Mouse (Mus musculus) MEL (cell line): Measurements from ENCODE around the gene Zfp358. TPM values are rescaled to one million over a fixed set of nuclear protein-coding genes. Genes with fewer than 3 reads are reported as not detected.
A peak's percentile ranks its signal among the peaks of the same experiment; 100 is the strongest.

Experiments
- DNase-seq: peaks from one replicate; pipeline ENCODE4 v3.0.0; 2011; ENCODE audit warnings: low read depth, low spot score
- H3K27ac ChIP-seq: 2 replicates; pipeline ENCODE4 v1.5.1; 2012; ENCODE audit warnings: low read depth, mild to moderate bottlenecking, control low read depth, low read length, moderate library complexity; ENCODE audit not compliant: control insufficient read depth
- H3K27me3 ChIP-seq, 2 experiments: fragments of 150-350 bp in 1 of 2; sonication (generic) in 1 of 2; 2 replicates each; pipeline ENCODE4 v1.6.1; 2012; ENCODE audit warnings: low read length in 2 of 2, mild to moderate bottlenecking in 2 of 2, improper control_type of control experiment in 1 of 2, moderate library complexity in 1 of 2; ENCODE audit not compliant: insufficient read depth in 2 of 2, control insufficient read depth in 1 of 2
- H3K36me3 ChIP-seq, 2 experiments: 2 replicates each; pipeline ENCODE4 v1.6.1; 2012 to 2014; ENCODE audit warnings: low read length in 2 of 2, improper control_type of control experiment in 1 of 2, inconsistent platforms in 1 of 2, mild to moderate bottlenecking in 1 of 2; ENCODE audit not compliant: insufficient read depth in 2 of 2, control insufficient read depth in 1 of 2
- H3K4me1 ChIP-seq, 2 experiments: fragments of 150-350 bp in 1 of 2; sonication (generic) in 1 of 2; 2 replicates each; pipeline ENCODE4 v1.6.1; 2012; ENCODE audit warnings: low read length in 2 of 2, improper control_type of control experiment in 1 of 2, mild to moderate bottlenecking in 1 of 2; ENCODE audit not compliant: insufficient read depth in 2 of 2, control insufficient read depth in 1 of 2
- H3K4me3 ChIP-seq, 2 experiments: fragments of 150-350 bp in 1 of 2; sonication (generic) in 1 of 2; 2 replicates each; pipeline ENCODE4 v1.5.1; 2012; ENCODE audit warnings: low read depth in 2 of 2, low read length in 2 of 2, mild to moderate bottlenecking in 2 of 2, moderate library complexity in 2 of 2, control low read depth in 1 of 2, improper control_type of control experiment in 1 of 2; ENCODE audit not compliant: control insufficient read depth in 1 of 2, insufficient read depth in 1 of 2
- H3K79me2 ChIP-seq: 2 replicates; pipeline ENCODE4 v1.6.1; 2012; ENCODE audit warnings: mild to moderate bottlenecking, low read length, moderate library complexity; ENCODE audit not compliant: control insufficient read depth, poor library complexity, insufficient read depth
- H3K9ac ChIP-seq: 2 replicates; pipeline ENCODE4 v1.6.1; 2012; ENCODE audit warnings: low read depth, mild to moderate bottlenecking, control low read depth, low read length, moderate library complexity; ENCODE audit not compliant: control insufficient read depth, poor library complexity, severe bottlenecking
- H3K9me3 ChIP-seq: fragments of 150-350 bp; sonication (generic); replicated peaks from 2 replicates; pipeline ENCODE4 v1.6.1; 2012; ENCODE audit warnings: mild to moderate bottlenecking, low read length, improper control_type of control experiment, moderate library complexity; ENCODE audit not compliant: insufficient read depth
- BHLHE40 ChIP-seq: IDR thresholded peaks from 2 replicates; pipeline ENCODE4 v1.6.1; 2012; ENCODE audit warnings: low read depth, mild to moderate bottlenecking, inconsistent platforms, low read length, improper control_type of control experiment, borderline replicate concordance
- EP300 ChIP-seq, 2 experiments: IDR thresholded peaks; 2 replicates each; pipeline ENCODE4 v1.6.1; 2011; ENCODE audit warnings: improper control_type of control experiment in 2 of 2, low read length in 2 of 2, low read depth in 1 of 2, mild to moderate bottlenecking in 1 of 2
- GATA1 ChIP-seq: IDR thresholded peaks from 2 replicates; pipeline ENCODE4 v1.6.1; 2011; ENCODE audit warnings: low read depth, low read length, improper control_type of control experiment
- MAFK ChIP-seq: IDR thresholded peaks from 2 replicates; pipeline ENCODE4 v1.6.1; 2011; ENCODE audit warnings: low read depth, mild to moderate bottlenecking, low read length, improper control_type of control experiment, borderline replicate concordance
- MEF2A ChIP-seq: IDR thresholded peaks from 2 replicates; pipeline ENCODE4 v1.6.1; 2014; ENCODE audit warnings: low read depth, mild to moderate bottlenecking, inconsistent platforms, low read length, improper control_type of control experiment; ENCODE audit not compliant: poor library complexity, insufficient replicate concordance, severe bottlenecking; ENCODE audit errors: extremely low read depth
- MXI1 ChIP-seq: IDR thresholded peaks from 2 replicates; pipeline ENCODE4 v1.6.1; 2011; ENCODE audit warnings: mild to moderate bottlenecking, low read depth, low read length, improper control_type of control experiment
- MYB ChIP-seq: IDR thresholded peaks from 2 replicates; pipeline ENCODE4 v1.6.1; 2011; ENCODE audit warnings: mild to moderate bottlenecking, low read depth, low read length, improper control_type of control experiment
- MYC ChIP-seq: IDR thresholded peaks from 2 replicates; pipeline ENCODE4 v1.6.1; 2011; ENCODE audit warnings: low read depth, mild to moderate bottlenecking, low read length, improper control_type of control experiment, moderate library complexity
- NRF1 ChIP-seq: IDR thresholded peaks from 2 replicates; pipeline ENCODE4 v1.6.1; 2014; ENCODE audit warnings: low read depth, mild to moderate bottlenecking, inconsistent platforms, low read length, improper control_type of control experiment, moderate library complexity; ENCODE audit not compliant: poor library complexity, insufficient read depth, severe bottlenecking
- POLR2A ChIP-seq, 2 experiments: IDR thresholded peaks; 2 replicates each; pipeline ENCODE4 v1.6.1; 2011 to 2012; ENCODE audit warnings: low read length in 2 of 2, mild to moderate bottlenecking in 2 of 2, control low read depth in 1 of 2, improper control_type of control experiment in 1 of 2, low read depth in 1 of 2, moderate library complexity in 1 of 2; ENCODE audit not compliant: control insufficient read depth in 1 of 2, insufficient read depth in 1 of 2, poor library complexity in 1 of 2
- RCOR1 ChIP-seq: IDR thresholded peaks from 2 replicates; pipeline ENCODE4 v1.6.1; 2012; ENCODE audit warnings: low read depth, mild to moderate bottlenecking, inconsistent platforms, low read length, improper control_type of control experiment
- SMC3 ChIP-seq: IDR thresholded peaks from 2 replicates; pipeline ENCODE4 v1.6.1; 2011; ENCODE audit warnings: low read depth, low read length, improper control_type of control experiment
- TBP ChIP-seq: IDR thresholded peaks from 2 replicates; pipeline ENCODE4 v1.8.0; 2011; ENCODE audit warnings: low read depth, low read length, improper control_type of control experiment
- UBTF ChIP-seq: IDR thresholded peaks from 2 replicates; pipeline ENCODE4 v1.6.1; 2012; ENCODE audit warnings: low read depth, mild to moderate bottlenecking, inconsistent platforms, low read length, improper control_type of control experiment, moderate library complexity, borderline replicate concordance; ENCODE audit not compliant: insufficient read depth
- ZMIZ1 ChIP-seq: IDR thresholded peaks from 2 replicates; pipeline ENCODE4 v1.6.1; 2012; ENCODE audit warnings: low read depth, mild to moderate bottlenecking, inconsistent platforms, low read length, improper control_type of control experiment, moderate library complexity
- ZNF384 ChIP-seq: IDR thresholded peaks from 2 replicates; pipeline ENCODE4 v1.6.1; 2012; ENCODE audit warnings: low read depth, mild to moderate bottlenecking, inconsistent platforms, low read length, improper control_type of control experiment
- polyA plus RNA-seq, 2 experiments: library from polyadenylated mRNA; stranded (reverse) in 1 of 2; unstranded in 1 of 2; fragments of >175 nt in 1 of 2; fragments of >200 nt in 1 of 2; gene quantifications; 2 replicates each; pipeline versions ENCODE4 v1.2.1 to v1.2.4; 2012; ENCODE audit warnings: low replicate concordance in 2 of 2, low read depth in 1 of 2; ENCODE audit not compliant: insufficient read length in 2 of 2, insufficient read depth in 1 of 2, missing spikeins in 1 of 2
- total RNA-seq: library from RNA; depleted of rRNA; stranded (reverse); fragments of 300-350 nt; gene quantifications from 2 replicates; pipeline ENCODE4 v1.2.3, GENCODE M21; 2012

Gene Zfp358
- total and polyA plus RNA-seq, 3 experiments, result 5.2 to 12.0 TPM; not detected in 1

DNA sequence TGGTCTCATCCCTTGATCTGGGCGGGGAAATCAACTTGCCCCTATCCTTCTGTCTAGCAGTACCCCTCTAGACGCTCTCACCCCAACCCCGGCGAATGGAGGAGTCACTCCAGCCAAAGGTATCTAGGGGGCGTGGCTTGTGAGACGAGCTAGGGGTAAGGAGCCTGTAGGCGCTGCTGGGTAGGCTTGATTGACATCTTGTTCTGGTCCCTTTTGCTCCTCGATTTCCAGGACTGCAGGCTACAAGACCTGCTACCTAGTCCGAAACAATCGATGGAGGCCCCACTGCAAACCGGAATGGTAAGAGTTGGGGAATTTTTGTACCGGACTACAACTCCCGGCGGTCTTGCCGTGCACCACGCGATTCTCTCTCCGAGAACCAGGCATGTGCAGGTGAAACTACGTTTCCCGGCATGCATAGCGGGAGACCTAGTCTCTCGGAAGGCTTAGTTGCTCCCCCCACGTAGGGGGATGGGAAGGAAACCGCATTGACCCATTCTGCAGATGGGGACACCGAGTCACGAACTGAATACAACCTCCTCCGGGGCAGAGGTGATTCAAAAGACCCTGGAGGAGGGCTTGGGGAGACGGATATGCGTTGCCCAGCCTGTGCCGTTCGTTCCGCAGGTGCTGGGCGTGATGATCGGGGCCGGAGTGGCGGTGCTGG lies 23.6 kb downstream of the Zfp358 start (continued):
- no peak for TF ChIP-seq UBTF
- peak; percentile 60; the same call in 1 of the 2 replicates for TF ChIP-seq RCOR1
- TF ChIP-seq SMC3, result peak; percentile 16; the same call in 1 of the 2 replicates
- TF ChIP-seq MXI1, result peak; percentile 52
- no peak for TF ChIP-seq MEF2A
- peak; percentile 55; the same call in 1 of the 2 replicates for TF ChIP-seq NRF1
- peak; percentile 25 to 58; a peak in 2 of 4 replicates for TF ChIP-seq POLR2A (IDR thresholded peaks at IDR 0.05; ENCODE audit: control insufficient read depth in 1 of 2, insufficient read depth in 1 of 2, low read depth in 1 of 2, low read length in 2 of 2, poor library complexity in 1 of 2)
- TF ChIP-seq EP300 (IDR thresholded peaks at IDR 0.05; ENCODE audit: low read depth in 1 of 2, low read length in 2 of 2), result no peak
- TF ChIP-seq ZNF384, result no peak
- TF ChIP-seq GATA1, result no peak

DNA sequence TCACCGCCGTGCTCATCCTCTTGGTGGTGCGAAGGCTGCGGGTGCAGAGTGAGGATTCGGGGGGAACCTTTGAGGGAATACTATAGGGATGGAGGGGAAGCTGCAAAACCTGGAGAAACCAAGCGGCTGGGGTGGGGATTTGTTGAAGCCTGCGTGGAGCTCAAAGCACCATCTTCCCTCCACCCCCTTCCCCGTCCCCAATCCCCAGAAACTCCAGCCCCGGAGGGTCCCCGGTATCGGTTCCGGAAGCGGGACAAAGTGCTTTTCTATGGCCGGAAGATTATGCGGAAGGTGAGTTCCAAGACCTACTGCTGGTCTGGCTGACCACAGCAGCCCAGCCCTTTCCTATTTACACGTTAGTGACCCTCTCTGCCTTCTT lies 24.2 kb downstream of the Zfp358 start:
- peaks cover 4 to 8% of the 10 kb centered on the region in 2 experiments for H3K4me1 ChIP-seq
- no peaks in the 10 kb centered on the region for H3K9me3 ChIP-seq
- H3K79me2 ChIP-seq, result no peaks in the 10 kb centered on the region
- no peak for DNase-seq
- H3K27ac ChIP-seq, result no peak overlapping the region
- H3K27me3 ChIP-seq, result no peaks in the 10 kb centered on the region
- H3K36me3 ChIP-seq, result peaks cover 0 to 5% of the 10 kb centered on the region in 2 experiments; a peak in 2 of 4 replicates
- no peak overlapping the region for H3K9ac ChIP-seq
- TF ChIP-seq BHLHE40, result no peak
- TF ChIP-seq ZNF384, result no peak
- TF ChIP-seq GATA1, result no peak
- no peak for TF ChIP-seq MXI1
- TF ChIP-seq ZMIZ1, result no peak
- TF ChIP-seq SMC3, result no peak
- TF ChIP-seq MYB, result no peak
- TF ChIP-seq MYC, result no peak
- no peak for TF ChIP-seq TBP
- no peak for TF ChIP-seq MAFK
- H3K4me3 ChIP-seq, result peak overlapping the region in 1 of 2 experiments; percentile 68; a peak in 2 of 4 replicates
